Mouse (Mus musculus) ES-Bruce4 (cell line): ENCODE data around the gene Spp1. TPM values are rescaled to one million over a fixed set of nuclear protein-coding genes. Genes with fewer than 3 reads are reported as not detected.

Experiments
- H3K27ac ChIP-seq: 2 replicates; pipeline ENCODE4 v1.5.1; 2012; ENCODE audit warnings: low read length, inconsistent platforms; ENCODE audit not compliant: insufficient read depth
- H3K27me3 ChIP-seq: 2 replicates; pipeline ENCODE4 v1.6.1; 2012; ENCODE audit warnings: mild to moderate bottlenecking, low read length, inconsistent platforms; ENCODE audit not compliant: control insufficient read depth, poor library complexity, insufficient read depth, severe bottlenecking
- H3K36me3 ChIP-seq: 2 replicates; pipeline ENCODE4 v1.6.1; 2012; ENCODE audit warnings: inconsistent platforms, mild to moderate bottlenecking, low read length, moderate library complexity; ENCODE audit not compliant: control insufficient read depth, poor library complexity, insufficient read depth, severe bottlenecking
- H3K4me1 ChIP-seq: one replicate; pipeline ENCODE4 v1.8.1; 2011; ENCODE audit warnings: low read length; ENCODE audit not compliant: control insufficient read depth, insufficient read depth
- H3K4me3 ChIP-seq: 2 replicates; pipeline ENCODE4 v1.5.1; 2011; ENCODE audit warnings: low read depth, mild to moderate bottlenecking, low read length
- H3K9ac ChIP-seq: 2 replicates; pipeline ENCODE4 v1.6.1; 2012; ENCODE audit warnings: low read depth, mild to moderate bottlenecking, inconsistent platforms; ENCODE audit not compliant: poor library complexity, severe bottlenecking
- H3K9me3 ChIP-seq: replicated peaks from 2 replicates; pipeline ENCODE4 v1.6.1; 2012; ENCODE audit warnings: mild to moderate bottlenecking, low read length, inconsistent platforms; ENCODE audit not compliant: control insufficient read depth, poor library complexity, insufficient read depth, severe bottlenecking
- CTCF ChIP-seq: IDR thresholded peaks from one replicate; pipeline ENCODE4 v1.8.1; 2011; ENCODE audit warnings: low read depth, low read length
- EP300 ChIP-seq: IDR thresholded peaks from 2 replicates; pipeline ENCODE4 v1.6.1; 2011; ENCODE audit warnings: low read depth, low read length; ENCODE audit not compliant: insufficient read depth
- POLR2A ChIP-seq: IDR thresholded peaks from one replicate; pipeline ENCODE4 v1.8.1; 2011; ENCODE audit warnings: low read length; ENCODE audit not compliant: insufficient read depth
- polyA plus RNA-seq: library from polyadenylated mRNA; stranded (reverse); fragments of >200 nt; gene quantifications from 2 replicates; pipeline ENCODE4 v1.2.4, GENCODE M21; 2011; ENCODE audit warnings: low read depth; ENCODE audit not compliant: missing spikeins, insufficient read depth, insufficient read length

The Spp1 gene
- polyA plus RNA-seq, 1 experiment: 395 TPM

DNA sequence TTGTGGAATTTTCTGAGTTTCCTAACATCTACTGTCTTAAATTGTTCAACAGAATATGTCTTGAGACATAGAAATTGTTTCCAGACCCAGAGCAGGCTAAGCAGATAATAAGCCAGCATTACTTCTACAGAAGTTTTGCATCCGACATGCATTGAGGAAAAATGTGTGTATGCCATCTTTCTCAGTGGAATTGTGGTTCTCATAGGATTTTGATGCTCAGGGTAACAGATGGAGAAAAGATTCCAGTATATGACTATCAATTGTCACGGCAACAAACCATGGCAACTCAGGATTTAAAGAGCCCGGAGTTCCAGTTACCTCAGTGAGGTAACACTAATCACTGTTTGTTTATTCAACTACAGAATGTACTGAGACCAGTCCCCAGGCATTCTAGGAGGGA lies 29.9 kb upstream of the Spp1 start:
- no peaks in the 10 kb centered on the region for H3K4me1 ChIP-seq
- no peaks in the 10 kb centered on the region for H3K9me3 ChIP-seq
- H3K9ac ChIP-seq: no peak overlapping the region
- TF ChIP-seq EP300: no peak
- TF ChIP-seq POLR2A: no peak
- TF ChIP-seq CTCF: no peak
- H3K4me3 ChIP-seq: no peak overlapping the region
- no peaks in the 10 kb centered on the region for H3K27me3 ChIP-seq
- H3K27ac ChIP-seq: no peak overlapping the region
- H3K36me3 ChIP-seq: no peaks in the 10 kb centered on the region

DNA sequence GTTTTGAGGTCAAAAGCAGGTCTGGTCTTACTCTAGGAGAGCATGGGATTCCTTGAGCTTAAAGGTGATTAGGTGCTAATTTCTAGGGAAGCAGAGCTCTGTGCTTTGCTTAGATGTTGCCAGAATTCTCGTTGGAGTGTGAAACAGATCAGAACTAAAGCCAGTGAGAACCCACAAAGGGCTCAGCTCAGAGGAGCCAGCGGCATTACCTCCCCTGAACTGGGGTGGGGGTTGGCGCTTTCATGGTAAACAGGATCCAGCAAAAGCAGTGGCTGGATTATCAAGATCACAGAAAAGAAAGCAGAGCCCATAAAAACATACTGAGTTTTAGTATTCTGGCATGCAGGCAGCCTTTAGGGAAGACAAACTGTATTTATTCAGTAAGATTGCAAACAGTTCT lies 28.2 kb upstream of the Spp1 start:
- H3K36me3 ChIP-seq: no peaks in the 10 kb centered on the region
- TF ChIP-seq CTCF (no peak), EP300 (no peak), POLR2A (no peak)
- H3K9ac ChIP-seq: no peak overlapping the region
- H3K4me1 ChIP-seq: peaks cover under 1% of the 10 kb centered on the region
- H3K27ac ChIP-seq: no peak overlapping the region
- no peaks in the 10 kb centered on the region for H3K9me3 ChIP-seq
- no peak overlapping the region for H3K4me3 ChIP-seq
- H3K27me3 ChIP-seq: no peaks in the 10 kb centered on the region

DNA sequence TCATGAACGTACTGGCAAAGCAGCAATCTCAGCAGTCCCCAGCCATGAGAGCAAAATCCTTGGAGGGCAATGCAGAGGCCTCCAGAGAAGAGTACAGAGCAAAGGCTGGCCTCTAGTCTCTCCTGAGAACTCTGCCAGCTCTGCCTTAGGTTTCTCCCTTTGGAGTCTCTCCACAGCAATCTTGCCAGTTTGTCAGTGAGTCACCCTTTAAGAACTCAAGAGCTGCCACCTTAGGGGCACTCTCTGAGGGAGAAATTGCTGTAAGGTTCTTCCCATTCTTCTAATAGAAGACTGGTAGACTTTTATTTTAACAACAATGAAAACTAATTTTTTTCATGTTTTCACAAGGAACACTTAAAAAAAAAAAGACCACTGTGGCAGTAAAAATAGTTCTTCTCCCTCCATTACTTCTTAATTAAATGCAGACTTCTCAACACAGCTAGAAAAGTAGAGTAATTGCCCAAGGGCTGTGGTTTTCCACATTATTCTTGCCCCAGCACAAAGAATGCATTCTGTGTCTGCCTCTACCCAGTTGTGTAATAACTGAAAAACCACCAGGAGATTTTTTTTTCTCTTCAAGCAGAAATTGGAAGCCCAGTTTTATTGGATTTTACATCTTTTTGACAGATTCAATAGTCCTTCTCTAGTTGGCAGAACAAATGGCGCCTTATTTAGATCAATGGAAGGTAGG lies 27.2 kb upstream of the Spp1 start:
- no peak overlapping the region for H3K27ac ChIP-seq
- no peaks in the 10 kb centered on the region for H3K36me3 ChIP-seq
- H3K27me3 ChIP-seq: no peaks in the 10 kb centered on the region
- no peak overlapping the region for H3K9ac ChIP-seq
- H3K4me1 ChIP-seq: peaks cover 1% of the 10 kb centered on the region
- no peak for TF ChIP-seq POLR2A
- no peak for TF ChIP-seq EP300
- TF ChIP-seq CTCF: no peak
- no peak overlapping the region for H3K4me3 ChIP-seq
- no peaks in the 10 kb centered on the region for H3K9me3 ChIP-seq

DNA sequence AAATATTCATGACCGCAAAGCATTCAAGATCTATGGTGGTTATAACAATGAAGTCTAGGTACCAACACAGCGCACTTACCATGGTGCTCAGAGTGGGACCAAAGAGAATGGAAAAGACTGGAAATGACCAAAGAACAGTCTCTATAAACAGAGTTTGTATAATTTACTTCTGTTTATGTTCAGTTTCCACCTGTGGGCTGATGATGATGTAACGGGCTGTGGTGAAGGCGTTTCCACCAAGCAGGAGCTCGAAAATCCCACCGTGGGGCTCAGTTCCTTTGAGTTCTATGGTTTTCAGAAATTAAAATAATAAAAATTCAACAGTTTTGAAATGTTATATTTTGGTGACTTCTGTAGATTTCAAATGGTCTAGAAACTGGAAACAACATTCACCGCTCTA lies 26.4 kb upstream of the Spp1 start:
- Histone ChIP-seq H3K9ac (no peak overlapping the region), H3K27me3 (no peaks in the 10 kb centered on the region), H3K9me3 (no peaks in the 10 kb centered on the region), H3K4me3 (no peak overlapping the region), H3K4me1 (peaks cover 1% of the 10 kb centered on the region), H3K36me3 (no peaks in the 10 kb centered on the region), H3K27ac (no peak overlapping the region)
- TF ChIP-seq EP300: no peak
- no peak for TF ChIP-seq POLR2A
- TF ChIP-seq CTCF: no peak

DNA sequence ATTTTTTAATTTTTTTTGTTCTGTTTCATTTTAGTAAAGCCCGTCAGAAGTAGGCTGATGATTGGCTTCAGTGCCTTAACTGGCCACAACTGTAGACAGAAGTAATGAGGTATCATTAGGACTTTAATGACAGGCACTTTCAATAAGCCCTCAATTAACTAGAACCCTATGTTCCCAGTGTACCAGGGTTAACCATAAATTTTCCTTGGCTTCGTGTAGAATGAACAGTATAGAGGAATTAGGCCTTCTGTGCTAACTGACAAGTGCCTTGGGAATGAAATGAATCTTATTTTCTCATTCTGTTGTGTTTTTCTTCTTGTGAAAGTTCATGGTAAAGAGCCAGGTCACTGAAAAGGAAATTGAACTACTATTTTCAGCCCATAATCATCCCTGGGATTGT lies 18.9 kb upstream of the Spp1 start:
- H3K9me3 ChIP-seq: no peaks in the 10 kb centered on the region
- no peak overlapping the region for H3K4me3 ChIP-seq
- no peak overlapping the region for H3K27ac ChIP-seq
- H3K9ac ChIP-seq: no peak overlapping the region
- H3K27me3 ChIP-seq: no peaks in the 10 kb centered on the region
- H3K36me3 ChIP-seq: no peaks in the 10 kb centered on the region
- peaks cover 1% of the 10 kb centered on the region for H3K4me1 ChIP-seq
- TF ChIP-seq EP300 (no peak), CTCF (no peak), POLR2A (no peak)

- no peak overlapping the region for H3K4me3 ChIP-seq
- no peaks in the 10 kb centered on the region for H3K27me3 ChIP-seq
- no peak for TF ChIP-seq CTCF
- TF ChIP-seq EP300: no peak
- TF ChIP-seq POLR2A: no peak
- H3K9ac ChIP-seq: no peak overlapping the region
- no peaks in the 10 kb centered on the region for H3K36me3 ChIP-seq
- no peaks in the 10 kb centered on the region for H3K4me1 ChIP-seq
- H3K27ac ChIP-seq: no peak overlapping the region
- no peaks in the 10 kb centered on the region for H3K9me3 ChIP-seq
Measured at GRCm38 (mm10) chr5:104417028-104417427, 17.9 kb upstream of the Spp1 start.
